Mouse (Mus musculus) heart, postnatal 0 days (tissue): ENCODE results near the gene Filip1.

Experiments
- CTCF ChIP-seq: IDR thresholded peaks from 2 replicates; pipeline ENCODE4 v1.5.1; 2016; ENCODE audit warnings: antibody characterized with exemption, control low read depth, low read depth
- EP300 ChIP-seq: IDR thresholded peaks from 2 replicates; pipeline ENCODE4 v1.6.1; 2016; ENCODE audit warnings: antibody characterized with exemption, low read depth

DNA sequence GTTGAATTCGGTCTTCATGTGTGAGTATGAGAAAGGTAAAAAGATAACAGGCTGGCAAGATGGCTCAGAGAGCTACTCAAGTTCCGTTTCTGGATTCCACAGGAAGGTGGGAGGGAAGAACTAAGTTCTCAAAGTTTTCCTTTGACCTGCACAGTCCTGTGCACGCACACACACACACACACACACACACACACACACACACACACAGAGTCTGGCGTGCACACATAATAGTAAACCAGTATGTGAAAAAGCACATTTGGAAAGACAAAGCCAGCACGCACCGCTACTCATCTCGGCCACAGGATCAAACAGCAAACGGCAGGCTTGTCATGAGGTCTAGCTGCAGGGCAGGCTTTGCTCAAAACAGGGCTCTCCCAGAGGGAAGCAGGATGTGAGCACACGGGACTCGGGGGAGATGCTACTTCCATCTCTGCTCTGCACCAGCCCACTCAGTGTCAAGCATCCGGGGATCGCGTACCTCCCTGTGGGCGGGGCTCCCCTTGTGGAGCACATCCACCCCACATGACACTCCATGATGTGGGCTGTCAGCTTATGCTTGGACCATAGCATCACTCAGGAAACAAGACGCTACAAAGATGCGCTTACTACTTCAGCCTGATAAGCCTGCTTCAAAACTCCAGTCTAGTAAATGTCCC, 50.9 kb downstream of the Filip1 start:
- TF ChIP-seq EP300, result no peak
- TF ChIP-seq CTCF, result no peak
